Mouse (Mus musculus): ENCODE results near the gene Galc. TPM values are rescaled to one million over a fixed set of nuclear protein-coding genes. Genes with fewer than 3 reads are reported as not detected.

The Galc gene
- total RNA-seq (2017) = 5.1 and 6.3 TPM in 2 replicates

DNA sequence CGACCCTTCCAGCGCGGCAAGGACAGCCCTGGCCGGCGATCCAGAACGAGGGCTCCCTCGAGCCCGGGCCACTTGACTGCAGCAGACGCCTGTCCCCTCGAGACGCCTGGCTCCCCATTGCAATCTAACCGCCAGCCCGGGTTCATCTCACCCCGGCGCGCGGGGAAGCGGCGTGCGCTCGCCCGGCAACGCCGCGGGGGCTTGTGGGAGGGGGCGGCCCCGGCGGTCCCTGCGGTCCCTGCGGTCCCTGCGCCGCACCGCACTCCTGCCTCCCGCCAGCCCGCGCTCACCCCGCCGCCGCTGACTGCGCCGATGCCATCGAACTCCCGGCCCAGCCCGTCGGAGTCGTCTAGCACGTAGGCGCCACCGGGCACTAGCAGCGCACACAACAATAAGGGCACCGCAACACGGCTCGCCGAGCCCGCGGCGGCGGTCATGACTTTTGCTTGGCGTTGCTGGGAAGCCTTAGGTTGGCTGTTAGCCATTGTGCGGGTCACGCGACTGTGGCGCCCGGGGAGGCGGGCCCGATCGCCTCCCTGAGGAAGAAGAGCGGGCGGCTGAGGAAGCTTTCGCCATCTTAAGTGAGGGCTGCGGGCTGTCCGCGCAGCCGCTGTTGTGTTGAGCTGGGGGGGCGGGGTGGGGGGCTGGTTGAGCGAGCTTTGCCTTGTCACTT, at the start of gene Galc:
Galc (minus strand) TSS at position 615 of the 673 bp plus-strand sequence.
- ATAC-seq (replicated peaks; ENCODE audit: low read depth, poor library complexity, severe bottlenecking) = peak; percentile 57

DNA sequence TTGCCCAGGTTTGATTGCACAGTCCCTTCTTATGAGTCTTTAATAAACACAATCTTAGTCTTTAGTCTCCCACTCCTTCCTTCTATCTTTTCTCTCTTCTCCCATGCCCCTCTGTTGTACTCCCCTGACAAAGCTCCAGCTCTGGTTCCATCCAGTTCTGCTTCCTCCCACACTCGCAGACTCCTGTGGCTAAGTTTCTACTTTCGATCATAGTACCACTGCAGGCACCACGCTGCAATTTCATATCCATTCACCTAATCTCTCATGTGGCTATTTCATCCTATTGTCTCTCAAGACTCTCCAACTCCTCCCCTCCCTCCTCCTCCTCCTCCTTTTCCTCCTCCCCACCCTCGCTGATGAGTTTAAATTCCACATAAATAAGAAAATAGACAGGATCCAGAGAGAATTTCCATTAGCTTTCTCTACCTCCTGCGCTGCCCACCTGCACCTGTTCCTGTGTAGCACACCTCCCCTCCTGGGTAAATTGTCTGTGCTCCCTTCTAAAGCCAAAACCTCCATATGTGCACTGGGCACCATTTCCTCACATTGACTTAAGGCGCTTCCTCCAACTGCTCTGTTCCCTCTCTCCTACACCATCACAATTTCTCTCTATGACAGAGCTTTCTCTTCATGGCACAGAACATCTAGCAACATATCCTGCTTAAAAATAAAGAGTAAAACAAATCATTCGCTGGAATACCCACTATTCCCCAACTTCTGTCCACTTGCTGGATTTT, 48.1 kb upstream of the Galc start:
- ATAC-seq (replicated peaks; ENCODE audit: low read depth, poor library complexity, severe bottlenecking) = no peak

DNA sequence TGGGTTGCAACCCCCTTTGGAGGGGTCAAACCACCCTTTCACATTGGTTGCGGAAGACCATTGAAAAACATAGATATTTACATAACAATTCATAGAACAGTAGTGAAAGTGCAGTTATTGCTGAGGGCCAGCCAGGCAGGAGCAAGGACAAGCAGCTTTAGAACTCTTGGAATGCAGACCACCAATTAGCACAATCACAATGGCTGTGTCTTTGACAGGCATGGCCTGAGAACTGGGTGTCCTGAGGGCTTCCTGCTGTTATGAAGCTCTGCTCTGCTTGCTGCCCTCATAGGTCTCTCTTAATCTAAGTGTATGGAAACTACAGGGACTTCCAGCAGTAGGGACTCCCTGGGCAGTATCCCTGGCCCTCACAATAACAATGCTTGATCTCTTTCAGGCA, 43.8 kb upstream of the Galc start:
- no peak for ATAC-seq (replicated peaks; ENCODE audit: low read depth, poor library complexity, severe bottlenecking)

DNA sequence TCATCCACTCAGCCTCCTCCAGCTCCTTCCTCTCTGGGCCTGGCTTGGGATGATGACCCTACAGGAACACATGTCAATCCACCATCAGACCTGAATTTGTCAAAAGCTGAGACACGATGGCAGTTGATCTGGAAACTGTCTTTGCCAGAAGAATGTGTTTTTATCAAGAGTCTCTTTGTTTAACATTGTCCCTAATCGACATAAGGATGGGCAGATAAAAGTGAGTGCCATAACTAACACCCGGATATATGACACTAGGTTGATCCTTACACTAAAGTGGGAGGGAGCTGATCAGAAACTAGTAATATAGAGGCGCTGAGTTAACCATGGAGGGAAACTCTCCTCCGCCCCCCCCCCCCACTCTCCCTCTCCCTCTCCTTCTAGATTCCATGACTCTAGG, 42.7 kb upstream of the Galc start:
- no peak for ATAC-seq (replicated peaks; ENCODE audit: low read depth, poor library complexity, severe bottlenecking)

DNA sequence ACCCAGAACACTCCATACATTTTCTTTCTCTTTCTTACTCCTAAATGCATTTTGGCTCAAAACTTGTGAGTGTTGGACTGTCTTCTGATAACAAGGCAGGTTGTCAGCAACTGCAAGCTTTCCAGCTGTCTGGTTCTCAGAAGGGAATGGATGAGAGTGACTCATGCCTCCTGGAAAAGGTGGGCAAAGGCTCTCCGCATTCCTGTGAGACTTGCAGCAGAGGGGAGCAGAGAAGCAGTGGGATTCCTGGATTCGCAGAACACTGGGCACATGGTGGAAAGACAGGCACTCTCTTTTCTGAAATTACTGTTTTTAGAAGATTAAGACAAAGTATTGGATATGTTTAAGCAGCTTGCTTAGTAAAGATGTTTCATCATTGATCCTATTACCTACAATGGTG, 35.0 kb upstream of the Galc start:
- no peak for ATAC-seq (replicated peaks; ENCODE audit: low read depth, poor library complexity, severe bottlenecking)

DNA sequence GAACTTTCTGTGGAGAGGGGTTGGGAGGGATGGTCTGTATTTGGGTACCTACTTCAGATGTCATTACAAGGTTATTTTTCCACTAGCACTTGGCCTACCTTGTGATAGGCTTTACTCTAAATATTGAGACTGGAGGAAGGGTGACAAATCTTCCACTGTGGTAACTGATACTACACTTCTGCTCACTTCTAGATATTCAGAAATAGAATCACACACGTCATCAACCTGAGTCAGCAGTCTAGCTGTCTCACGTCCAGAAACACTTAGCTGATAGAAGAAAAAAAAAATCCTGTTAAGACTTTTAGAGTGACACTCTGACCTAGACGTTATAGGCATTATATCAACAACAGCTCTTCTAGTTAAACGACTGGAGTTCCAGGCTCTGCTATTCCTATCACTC, 33.0 kb upstream of the Galc start:
- ATAC-seq (replicated peaks; ENCODE audit: low read depth, poor library complexity, severe bottlenecking) = no peak

DNA sequence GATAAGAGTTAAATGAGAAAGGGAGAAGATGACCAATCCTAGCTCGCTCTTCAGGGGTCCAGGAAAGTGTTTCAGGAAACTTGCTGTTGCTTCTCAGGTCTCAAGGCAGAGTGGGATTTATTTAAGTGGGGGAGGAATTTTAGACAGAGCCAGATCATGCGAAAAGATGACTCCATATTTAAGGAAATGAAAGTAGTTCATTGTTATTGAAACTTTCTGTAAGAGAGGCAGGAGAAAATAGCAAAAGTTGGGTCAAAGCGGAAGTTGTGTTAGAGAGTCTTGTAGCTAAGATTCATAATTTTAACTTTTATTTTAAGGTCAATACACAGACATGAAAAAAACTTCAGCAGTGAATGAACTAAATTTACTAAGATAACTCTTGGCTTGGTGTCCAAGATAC, 31.2 kb upstream of the Galc start:
- ATAC-seq (replicated peaks; ENCODE audit: low read depth, poor library complexity, severe bottlenecking) = peak; percentile 54

DNA sequence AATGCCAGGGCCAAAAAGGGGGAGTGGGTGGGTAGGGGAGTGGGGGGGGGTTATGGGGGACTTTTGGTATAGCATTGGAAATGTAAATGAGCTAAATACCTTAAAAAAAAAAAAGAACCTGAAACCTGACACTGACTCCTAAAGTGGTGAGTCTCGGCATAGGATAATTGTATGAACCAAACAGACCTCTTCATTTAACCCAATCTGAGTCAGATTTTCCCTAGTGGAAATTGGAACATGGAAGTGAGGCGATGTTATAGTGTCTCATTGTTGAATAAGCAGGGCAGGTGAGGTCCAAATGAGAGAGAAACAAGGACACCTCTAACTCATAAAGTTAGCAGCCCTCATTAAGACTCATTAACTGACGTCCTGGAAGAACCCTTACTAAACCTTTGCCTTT, 25.2 kb upstream of the Galc start:
- ATAC-seq (replicated peaks; ENCODE audit: low read depth, poor library complexity, severe bottlenecking) = no peak

DNA sequence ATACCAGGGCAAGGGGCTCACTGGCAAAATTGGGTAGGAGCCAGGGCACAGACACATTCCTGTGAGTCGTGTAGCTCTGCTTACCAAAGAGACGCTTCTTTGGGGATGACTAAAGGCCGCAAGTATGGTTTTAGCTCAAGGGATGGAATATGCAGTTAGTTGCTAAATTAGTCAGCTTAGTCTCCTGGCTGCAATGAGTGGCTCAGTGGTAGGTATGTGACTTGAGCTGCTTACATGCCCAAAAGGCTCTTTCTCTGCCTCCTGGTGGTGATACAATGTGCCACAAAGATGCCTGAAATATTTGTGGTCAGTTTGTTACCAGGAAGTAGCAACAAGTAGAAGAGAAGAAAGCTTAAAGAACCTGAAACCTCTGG, 24.2 kb upstream of the Galc start:
- peak; percentile 82 for ATAC-seq (replicated peaks; ENCODE audit: low read depth, poor library complexity, severe bottlenecking)

DNA sequence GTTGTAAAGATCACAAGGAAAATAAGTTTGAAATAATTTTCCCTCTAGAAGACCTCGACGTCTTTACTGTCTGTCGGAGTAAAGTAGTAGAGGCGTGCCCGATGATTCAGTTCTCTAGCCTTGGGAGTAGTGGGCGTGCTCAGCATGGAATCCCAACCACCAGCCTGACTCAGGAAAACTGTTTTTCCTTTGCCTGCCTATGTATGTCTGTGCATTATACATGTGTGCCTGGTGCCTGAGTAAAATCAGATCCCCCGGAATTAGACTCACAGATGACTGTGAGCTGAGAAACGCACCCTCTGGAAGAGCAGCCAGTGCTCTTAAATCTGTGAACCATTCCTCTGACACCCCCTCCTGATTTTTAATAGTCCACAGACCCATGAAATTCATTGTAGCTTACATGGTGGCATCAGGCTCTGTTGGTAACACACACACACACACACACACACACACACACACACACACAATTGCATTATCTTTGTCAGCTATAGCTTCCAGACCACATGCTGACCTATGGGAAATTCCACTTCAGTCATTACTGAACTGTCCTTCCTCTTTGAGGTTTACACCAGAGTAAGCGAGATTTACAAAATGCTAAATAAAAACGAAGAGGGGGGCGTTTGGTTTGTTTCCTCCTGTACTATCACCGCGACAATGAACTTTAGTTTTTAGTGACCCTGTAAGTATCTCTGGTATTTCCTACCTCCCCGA, 23.7 kb upstream of the Galc start:
- peak; percentile 79 for ATAC-seq (replicated peaks; ENCODE audit: low read depth, poor library complexity, severe bottlenecking)

DNA sequence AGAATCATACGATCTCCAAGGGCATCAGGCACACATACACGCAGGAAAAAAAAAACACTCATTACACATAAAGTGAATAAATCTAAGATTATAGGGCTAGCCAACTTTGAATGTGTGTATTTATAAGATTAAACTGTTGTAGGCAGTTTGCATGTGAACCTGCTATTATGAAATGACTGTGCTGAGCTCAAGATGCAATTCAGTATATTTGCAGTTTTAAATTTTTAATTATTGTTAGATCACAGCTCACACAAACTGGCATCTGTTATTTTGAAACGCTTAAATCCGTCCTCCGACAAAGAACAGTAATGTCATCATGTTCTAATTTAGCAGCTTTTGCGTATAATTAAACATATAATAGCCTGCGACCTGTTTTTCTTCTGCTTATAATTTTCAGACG, 21.7 kb upstream of the Galc start:
- ATAC-seq (replicated peaks; ENCODE audit: low read depth, poor library complexity, severe bottlenecking) = no peak

DNA sequence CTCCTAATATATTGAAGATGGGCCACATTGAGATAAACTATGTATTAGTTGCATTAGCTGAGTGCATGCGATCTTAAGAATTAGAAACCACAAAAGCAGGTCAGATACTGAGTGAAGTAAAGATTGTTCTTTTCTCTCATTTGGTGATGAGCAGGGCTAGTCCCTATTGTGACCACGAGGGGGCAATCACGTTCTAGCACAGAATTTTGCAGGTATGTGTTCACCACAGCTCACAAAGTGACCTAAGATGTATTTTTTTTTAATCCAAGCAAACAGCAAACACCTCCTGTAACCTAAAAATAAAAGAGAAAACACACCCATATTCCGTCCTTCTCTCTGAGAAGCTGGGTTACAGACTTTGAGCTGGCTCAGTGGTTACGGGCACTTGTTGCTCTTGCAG, 21.3 kb upstream of the Galc start:
- ATAC-seq (replicated peaks; ENCODE audit: low read depth, poor library complexity, severe bottlenecking) = peak; percentile 88

DNA sequence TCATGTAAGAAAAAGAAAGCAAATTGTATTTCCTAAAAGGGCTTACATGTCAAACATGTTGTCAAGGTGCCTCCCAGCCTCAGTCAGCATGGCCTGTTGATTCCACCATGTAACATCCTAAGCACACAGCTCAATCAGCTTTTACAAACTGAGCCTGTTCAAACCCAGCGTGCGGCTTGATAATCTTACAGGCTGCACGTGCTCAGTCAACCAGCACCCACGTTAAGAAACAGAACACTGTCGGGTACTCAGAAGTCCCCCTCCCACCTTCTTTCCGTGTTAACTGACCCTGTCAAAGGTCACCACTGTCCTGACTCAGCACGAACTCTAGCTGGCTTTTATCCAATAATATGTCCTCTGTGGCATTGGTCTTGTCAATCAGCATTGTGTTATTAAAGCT, 13.2 kb upstream of the Galc start:
- no peak for ATAC-seq (replicated peaks; ENCODE audit: low read depth, poor library complexity, severe bottlenecking)

DNA sequence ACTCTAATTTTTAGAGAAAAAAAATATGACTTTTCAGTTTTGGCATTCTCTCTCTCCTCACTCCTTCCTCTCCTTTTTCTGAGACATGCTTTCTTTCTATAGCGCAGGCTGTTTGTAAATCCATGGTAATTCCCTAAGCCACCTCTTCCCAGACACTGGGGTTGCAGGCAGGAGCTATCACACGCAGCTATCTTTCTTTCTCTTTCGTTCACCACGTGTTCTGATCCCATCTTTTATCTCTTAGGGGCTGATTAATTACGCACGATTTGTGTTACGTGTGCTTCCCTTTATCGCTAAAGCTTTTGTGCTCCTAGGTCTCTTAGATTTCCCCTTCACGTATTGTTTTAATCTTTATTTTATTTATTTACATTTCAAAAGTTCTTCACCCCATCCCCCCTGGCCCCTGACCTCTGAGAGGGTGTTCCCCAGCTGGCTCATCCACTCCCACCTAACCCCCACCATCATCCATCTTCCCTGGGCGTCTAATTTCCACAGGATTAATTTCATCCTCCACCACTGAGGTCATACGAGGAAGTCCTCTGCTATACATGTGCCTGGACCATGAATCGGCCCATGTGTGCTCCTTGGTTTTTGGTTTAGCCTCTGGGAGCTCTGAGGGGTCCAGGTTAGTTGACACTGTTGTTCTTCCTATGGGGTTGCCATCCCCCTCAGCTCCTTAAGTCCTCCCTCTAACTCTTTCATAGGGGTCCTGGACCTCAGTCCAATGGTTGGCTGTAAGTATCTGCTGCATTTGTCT, 11.7 kb upstream of the Galc start:
- ATAC-seq (replicated peaks; ENCODE audit: low read depth, poor library complexity, severe bottlenecking) = no peak

DNA sequence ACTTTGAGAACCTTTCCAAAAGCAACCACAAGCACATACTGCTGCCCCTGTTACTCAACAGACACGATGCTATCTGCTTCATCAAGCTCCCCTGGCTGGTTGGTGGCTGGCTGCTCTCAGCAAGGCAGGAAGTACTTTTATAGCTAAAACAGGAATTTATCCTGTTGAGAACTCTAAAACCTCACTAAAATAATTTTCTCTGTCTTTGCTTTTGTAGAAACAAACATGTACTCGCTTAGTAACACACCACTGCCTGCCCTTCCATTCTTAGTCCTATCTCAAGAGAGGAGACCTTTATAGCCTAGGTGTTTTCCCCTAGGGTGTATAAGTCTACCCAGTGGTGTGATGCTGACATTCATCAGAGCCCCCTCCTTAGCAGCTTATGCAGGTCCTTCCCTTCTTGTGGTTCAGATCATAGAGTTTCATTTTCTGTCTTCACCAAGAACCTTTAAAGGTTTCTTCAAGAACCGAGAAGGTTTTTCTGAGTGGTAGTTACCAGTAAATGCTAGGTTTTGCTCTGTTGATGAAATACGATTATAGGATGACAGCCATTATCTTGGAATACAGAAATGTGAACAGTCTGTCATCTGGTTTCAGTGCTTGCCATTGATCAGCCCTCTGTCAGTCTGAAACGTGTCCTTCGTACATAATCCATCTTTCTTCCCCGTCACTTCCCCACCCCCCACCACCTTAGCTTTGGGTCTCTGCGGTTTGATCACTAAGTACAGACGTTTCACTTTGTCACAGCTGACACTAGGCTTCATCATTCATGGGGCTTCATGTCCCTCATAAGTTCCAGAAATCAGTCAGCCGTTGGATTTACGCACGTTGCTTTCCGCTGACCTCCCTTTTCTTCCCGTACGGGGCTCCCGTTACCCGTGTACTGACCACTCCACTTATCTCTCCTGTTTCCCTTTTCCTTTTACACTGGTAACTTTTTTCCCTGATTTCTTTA, 10.8 kb upstream of the Galc start:
- ATAC-seq (replicated peaks; ENCODE audit: low read depth, poor library complexity, severe bottlenecking) = peak; percentile 67

DNA sequence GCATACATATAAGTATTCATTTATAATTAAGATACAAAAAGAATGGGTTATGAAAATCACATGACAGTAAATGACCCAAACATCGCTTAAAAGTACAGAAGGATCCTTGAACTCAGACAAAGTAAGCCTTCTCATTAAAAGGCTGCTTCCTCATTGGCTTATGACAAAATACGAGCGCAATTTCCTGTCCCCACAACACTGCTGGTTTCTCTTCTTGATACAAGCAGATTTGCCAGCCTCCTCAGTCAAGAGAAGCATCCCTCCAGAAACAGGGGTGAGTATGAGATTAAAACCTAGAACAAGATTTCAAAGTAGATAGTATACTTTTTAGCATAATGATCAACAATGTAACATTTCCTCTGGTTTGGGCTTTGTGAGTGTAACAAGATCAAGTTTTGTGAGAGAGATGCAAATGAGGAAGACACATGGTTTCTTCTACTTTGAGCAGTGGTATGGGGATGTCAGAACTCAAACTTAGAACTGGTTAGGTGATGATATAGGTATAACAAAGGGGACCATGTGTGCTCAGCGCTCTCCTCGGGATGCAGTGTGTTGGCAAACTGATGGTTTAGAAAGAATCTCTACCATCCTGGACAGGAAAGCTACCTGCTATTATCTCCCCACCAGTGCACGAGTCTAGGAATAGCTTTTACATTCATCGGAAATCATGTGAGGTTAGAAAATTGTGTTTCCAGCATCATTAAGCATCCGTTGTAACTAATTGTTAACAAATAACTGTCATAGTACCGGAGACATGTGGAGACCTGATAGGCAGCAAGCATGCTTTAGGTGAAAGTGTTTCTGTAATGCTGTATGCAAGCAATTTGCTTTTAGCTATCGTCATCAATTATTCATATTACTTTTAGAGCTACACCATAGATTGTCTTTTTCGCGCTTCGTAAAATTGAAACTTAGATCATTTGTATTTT, 9.4 kb upstream of the Galc start, which contains the start of gene Gpr65:
Gpr65 (plus strand) TSS at position 195 of the 929 bp plus-strand sequence.
- ATAC-seq (replicated peaks; ENCODE audit: low read depth, poor library complexity, severe bottlenecking) = peak; percentile 34

DNA sequence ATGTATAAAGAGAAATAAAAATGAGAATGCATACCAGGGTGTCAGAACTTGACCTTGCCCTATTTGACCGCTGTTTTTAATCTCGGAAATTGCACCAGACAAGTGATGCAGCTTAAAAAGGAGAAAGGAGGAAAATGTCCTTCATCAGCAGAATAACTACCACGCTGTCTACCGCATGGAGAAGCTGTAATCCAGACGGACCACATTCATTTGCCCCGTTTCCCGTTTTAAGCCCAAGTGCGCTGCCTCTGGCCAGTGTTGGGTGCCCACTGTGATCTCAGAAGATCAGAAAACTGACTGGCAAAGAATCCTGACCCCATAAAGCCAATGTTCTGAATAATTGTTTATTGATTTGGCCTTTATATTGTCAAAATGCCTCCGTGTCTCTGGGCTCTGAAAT, 6.4 kb upstream of the Galc start:
- ATAC-seq (replicated peaks; ENCODE audit: low read depth, poor library complexity, severe bottlenecking) = no peak

DNA sequence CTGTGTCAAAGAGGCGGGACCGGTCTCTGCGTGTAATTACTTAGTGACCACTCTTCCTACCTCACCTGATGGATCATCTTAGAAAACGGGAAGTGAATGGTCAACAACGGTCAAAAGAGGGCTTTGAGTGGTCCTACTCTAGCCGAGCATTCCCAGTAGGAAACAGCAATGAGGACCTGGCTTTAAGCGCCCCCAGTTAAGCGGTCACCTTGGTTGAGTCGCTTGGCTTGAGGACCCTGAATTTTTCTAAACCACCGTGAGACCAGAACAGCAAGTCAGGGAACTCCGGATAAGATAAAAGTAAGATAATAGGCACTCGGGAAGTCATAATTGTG, 226 bp upstream of the Galc start:
- no peak for ATAC-seq (replicated peaks; ENCODE audit: low read depth, poor library complexity, severe bottlenecking)
